Mouse (Mus musculus) natural killer cell, adult 2 months (primary cell): ENCODE data around the gene Bcl2a1a.
A peak's percentile ranks its signal among the peaks of the same experiment; 100 is the strongest.
"Not testable (repeated sequence)": the region's sequence is repeated elsewhere in the genome, so short reads cannot be mapped to it uniquely, and the experiment has no call there.

Experiments used
- DNase-seq, 2 experiments: peaks; one replicate each; pipeline ENCODE4 v3.0.0; 2022; ENCODE audit warnings: low spot score in 2 of 2

Gene Bcl2a1a

DNA sequence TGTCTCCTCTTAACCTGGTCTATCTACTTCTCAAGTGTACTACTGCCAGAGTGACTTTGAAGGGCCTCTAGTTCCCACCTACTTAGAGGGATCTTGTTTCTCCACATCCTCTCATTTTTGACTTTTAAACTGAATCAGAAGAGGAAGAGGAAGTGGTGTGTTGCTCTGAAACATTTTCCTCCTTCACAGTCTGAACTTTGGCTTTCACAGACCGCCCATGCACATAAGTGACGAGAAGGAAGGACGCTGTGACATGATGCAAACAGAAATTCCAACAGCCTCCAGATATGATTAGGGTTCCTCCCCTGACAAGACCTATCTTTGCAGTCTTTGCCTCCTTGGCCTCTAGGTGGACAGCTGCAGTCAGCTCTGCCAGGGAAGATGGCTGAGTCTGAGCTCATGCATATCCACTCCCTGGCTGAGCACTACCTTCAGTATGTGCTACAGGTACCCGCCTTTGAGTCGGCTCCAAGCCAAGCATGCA is at the start of gene Bcl2a1a:
Gene Bcl2a1a (plus strand): TSS at position 231 of the 484 bp plus-strand sequence.
- DNase-seq: peak; percentile 39 to 54

DNA sequence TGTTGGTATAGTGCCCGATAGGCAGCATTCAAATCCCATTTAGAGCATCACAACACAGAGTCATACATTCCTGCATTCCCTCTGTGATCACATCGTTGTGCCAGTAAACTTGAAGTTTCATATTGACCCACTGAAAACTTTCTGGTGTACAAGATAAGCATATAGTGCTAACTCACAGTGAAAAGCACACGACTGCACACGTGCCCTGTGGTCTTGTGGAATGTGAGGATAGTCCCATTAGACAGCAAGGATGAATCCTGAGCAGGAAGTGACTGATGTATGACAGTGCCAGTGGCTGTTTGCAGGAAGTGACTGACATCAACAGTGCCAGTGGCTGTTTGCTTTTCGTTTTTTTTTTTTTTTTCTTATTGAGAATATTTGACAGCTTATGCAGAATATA is 40.1 kb upstream of the Bcl2a1a start:
- not testable (repeated sequence) for DNase-seq

DNA sequence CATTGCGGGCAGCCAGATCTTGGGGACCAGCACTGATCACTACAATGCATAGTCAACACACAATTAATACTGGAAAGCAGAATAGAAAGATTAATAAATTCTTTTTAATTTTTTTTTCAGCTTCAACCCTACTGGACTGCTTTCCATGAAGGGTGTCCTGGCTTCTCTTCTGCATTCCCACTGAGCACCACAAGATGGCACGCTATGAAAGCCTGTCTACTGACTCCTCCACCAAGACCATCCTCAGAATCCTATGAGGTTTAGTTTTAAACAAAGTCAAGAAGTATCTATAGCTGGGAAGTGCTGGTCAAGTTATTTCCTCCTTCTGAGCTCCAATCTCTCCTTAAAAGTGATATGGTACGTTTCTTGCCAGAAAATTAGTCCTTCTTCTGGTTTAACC is 18.4 kb upstream of the Bcl2a1a start:
- not testable (repeated sequence) for DNase-seq

DNA sequence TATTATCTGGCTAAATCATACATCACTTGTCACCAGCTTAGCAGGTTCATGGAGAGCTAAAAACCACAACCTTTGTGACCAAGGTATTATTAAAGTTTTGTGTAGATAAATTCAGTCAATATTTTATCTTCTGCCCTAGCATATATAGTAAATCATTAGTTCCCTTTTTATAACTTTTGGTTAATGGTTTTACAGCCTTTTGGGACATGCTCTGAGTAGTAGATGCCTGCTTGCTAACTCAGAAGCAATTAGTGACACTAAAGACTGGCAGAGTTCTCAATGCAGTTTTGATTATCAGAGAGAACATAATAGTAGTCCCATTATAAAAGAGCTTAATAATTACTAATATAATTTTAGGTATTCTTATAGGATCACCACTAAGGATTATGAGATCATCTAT is 5.2 kb upstream of the Bcl2a1a start:
- not testable (repeated sequence) for DNase-seq

DNA sequence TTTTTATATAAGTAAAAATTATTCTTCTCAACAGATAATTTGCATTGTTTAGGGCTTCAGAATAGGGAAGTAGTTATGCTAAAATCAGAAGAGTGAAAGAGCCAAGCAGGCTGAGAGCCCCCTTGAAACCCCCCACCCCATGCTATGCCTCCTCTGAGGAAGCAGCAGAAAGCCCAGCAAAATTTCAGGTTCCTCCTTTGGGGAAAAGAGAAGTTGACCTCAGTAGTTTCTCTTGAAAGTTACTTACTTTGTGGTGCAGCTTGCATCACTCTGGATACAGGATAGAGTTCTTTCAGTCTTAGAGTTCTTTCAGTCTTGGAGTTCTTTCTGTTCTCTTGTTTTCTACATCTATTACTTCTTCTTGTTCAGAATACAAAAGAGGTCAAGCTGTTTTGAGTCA is 3.5 kb upstream of the Bcl2a1a start:
- peak in 1 of 2 experiments; percentile 56 for DNase-seq

DNA sequence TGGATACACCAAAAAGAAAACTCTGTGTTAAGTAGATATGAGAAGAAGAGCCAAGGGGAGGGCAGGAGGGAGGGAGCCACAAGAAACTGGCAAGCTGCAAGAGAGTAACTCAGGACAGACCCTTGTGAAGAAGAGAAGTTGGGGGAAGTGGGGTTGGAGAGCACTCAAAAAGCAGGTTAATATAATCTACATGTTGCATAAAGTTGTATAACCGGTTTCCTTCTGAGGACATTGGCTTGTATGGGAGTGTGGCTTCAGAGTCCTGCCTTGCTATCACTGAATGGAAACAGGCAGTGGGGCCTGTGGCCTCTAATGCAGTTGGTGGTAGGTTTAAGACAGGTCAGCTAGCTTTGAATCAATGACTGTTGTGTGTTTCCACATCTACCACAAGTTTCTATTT is 1.5 kb upstream of the Bcl2a1a start:
- DNase-seq: not testable (repeated sequence)

DNA sequence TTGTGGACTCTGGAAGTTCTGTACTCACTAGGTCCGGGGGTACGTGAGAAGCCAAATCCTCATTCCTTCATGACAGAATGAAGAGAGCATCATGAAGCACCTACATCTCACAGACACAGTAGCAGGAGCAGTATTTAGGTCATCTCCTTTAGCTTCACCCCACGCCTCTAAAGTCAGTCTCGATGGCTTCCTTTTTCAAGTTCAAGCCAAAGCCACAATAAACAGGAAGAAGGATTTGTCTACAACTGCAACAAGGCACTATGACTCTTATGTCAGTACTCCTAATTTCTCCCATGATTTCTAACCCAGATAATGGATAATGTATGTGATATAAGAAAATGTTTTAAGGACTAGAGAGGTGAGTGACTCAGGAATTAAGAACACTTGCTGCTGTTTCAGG is 665 bp upstream of the Bcl2a1a start:
- DNase-seq: not testable (repeated sequence)

DNA sequence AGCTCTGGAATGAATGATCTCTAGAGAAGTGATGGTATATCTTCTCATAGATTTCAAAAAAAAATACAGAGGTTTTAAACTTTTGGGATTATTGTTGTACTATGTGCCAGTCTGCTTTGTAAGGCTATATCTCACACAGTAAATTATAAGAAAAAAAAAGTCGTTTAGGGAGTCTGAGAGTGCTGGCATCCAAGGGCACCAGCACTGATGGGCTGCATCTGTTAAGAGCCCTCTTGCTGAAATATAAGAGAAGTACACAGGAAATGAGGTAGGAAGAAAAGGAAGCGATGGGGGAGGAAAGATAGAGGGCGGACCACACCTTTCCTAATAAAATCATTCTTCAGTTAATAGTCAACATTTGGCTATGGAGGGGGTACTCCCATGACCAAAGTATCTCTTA is 2.2 kb downstream of the Bcl2a1a start:
- DNase-seq: no peak

DNA sequence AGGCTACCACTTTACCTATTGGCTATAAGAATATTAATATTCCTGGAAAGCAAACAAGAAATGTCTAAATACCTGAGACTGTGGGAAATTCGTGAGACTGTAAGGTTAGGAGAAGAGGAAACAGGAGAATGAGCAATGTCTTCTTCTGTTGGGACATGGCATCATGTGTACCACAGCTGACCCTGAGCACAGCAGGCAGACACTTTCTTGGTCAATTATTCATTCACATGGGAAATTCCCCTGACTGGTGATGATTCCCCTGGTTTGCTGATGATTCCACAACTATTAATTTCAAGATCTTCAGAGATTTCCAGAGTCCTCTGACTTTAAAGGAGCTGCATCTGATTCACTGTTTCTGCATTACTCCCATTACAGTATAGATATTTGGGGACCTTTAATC is 3.3 kb downstream of the Bcl2a1a start:
- DNase-seq: not testable (repeated sequence)

DNA sequence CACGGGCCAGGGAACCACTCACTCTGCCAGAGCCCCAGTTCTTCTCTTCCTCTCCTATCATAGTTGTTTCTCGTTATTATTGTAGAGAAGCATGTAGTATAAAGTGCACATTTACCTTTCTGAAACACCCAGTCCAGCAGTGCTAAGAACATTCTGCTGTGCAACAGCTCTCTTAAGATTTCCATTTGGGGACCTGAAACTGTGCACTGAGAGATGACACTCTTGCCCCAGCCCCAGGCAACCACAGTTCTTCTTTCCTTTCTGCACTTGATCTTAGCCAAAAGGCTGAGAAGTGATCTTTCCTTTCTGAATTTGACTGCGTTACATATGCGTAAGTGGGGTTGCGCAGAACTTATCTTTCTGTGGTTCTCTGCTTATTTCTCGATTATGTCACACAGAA is 9.8 kb downstream of the Bcl2a1a start:
- DNase-seq: not testable (repeated sequence)

DNA sequence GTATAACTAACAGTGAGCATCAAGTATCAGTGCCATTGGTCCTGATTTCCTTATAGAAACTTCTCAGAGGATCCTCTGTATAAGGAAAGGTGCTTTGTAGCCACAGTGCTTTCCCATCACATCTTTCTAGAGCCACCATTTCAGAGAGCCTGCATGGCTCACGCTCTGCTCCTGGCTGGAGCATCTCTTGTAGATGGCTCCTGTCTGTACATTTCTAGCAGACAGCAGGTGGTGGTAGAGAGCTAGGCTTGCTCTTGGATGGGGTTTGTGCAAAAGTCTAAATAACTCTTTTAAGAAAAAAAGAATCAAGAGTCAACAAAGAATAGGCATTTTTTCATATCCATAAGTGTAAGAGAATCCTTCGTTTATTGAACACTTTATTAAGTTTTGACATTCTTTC is 12.8 kb downstream of the Bcl2a1a start:
- not testable (repeated sequence) for DNase-seq

DNA sequence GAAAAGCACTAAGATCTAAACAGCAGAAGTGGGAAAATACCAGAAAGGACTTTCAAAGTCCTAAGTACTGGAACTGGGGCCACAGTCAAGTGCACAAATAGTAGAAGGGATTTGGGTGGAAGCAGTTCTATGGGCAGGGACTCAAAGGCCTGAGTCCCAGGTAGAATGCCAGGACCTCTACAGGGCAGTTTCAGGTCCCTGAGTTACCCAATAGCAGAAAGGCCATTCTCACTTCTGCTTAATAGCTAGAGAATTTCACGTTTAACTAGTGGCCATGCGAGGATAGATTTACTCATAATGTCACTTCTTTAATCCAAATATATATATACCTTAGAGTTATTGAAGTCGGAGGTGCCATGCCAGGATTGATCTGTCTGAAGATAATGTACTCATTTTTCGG is 20.2 kb downstream of the Bcl2a1a start:
- not testable (repeated sequence) for DNase-seq

DNA sequence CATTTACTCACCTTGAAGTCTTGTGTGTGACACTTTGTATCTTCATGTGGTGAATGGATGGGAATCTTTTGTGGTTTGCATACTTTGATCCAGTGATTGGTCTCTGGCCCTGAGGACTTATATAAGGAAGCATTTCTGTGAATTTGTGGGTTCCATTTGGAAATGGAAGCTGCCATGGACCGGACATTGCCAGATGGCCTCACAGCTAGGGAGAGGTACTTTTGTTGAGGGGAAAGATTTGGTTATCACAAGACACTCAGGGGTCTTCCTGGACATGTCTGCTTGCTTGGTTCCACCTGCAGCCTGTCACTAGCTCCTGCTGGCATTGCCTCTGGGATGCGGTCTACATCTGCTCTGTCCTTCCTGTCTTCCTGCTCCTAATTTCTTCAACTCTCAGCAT is 23.1 kb downstream of the Bcl2a1a start:
- not testable (repeated sequence) for DNase-seq

DNA sequence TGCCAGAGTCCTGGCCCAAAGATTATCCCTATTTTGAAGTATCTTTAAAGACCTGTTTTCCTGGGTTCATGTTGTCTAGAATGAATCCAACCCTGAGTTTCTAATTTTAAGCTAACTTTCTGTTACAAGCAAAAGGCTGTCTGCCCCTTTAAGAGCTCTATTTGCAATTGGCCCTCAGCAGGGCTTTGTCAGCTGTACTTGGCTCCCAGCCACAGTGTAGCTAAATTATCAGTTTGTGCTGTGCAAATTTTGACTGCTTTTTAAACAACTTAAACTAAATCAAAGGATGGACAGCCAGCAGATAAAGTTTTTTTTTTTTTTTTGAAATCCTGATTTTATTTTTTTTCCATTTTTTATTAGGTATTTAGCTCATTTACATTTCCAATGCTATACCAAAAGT is 44.8 kb downstream of the Bcl2a1a start:
- DNase-seq: not testable (repeated sequence)
